Mouse (Mus musculus) lung, adult 2 months (tissue): ENCODE measurements around the gene Nisch.

ENCODE experiments used
- CTCF ChIP-seq: fragments of 200-500 bp; IDR thresholded peaks from 2 replicates; pipeline ENCODE4 v1.5.1; 2011; ENCODE audit warnings: mild to moderate bottlenecking, low read length, control low read depth; ENCODE audit not compliant: insufficient read depth
- POLR2A ChIP-seq: fragments of 200-500 bp; IDR thresholded peaks from 2 replicates; pipeline ENCODE4 v1.6.1; 2011; ENCODE audit warnings: low read depth, mild to moderate bottlenecking, control low read depth, low read length, borderline replicate concordance; ENCODE audit errors: extremely low read depth

DNA sequence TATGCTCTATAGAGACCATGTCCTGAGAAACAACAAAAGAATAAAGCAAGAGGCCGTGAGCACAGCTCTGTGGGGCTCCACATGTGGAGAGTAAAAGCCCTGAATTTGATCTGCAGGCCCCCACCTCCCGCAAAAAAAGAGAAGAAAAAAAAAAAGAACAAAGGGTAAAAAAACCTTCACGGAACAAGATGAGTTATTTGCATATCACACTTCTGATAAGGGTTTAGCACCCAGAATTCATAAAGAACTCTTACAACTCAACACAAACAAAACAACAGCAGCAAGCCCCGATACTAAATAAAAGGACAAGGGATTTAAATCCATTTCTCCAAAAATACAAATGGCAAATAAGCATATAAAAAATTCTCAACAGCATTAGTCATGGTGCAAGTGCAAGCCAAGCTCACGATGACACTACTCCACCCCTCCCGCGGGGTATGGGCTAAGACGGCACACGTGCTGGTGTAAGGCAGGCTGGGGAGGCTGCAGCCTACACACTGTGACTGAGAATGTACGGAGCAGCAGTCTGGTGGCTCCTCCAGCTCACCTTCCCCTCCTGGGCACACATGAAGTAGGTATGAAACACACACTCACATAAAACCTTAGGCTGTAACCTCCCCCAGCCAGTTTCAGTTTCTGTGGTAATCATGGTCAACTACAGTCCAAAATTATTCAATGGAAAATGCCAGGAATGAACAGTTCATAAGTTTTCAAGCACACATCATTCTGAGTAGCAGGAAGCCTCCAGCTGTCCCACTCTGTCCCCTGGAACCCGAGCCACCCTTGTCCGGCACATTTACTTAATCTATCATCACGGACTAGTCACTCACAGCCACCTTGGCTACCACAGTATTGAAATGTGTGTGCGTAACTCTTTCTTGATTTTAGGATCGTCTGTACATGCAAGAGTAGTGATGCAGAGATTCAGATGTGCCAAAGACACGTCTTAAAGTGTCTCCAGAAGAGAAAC lies 18.9 kb downstream of the Nisch start:
- no peak for TF ChIP-seq CTCF
- TF ChIP-seq POLR2A: no peak
